Mouse (Mus musculus) spleen, postnatal 4 days (tissue): Measurements from ENCODE around the gene Ubac2.
"Not testable (repeated sequence)": the region's sequence is repeated elsewhere in the genome, so short reads cannot be mapped to it uniquely, and the experiment has no call there.

Experiments used
- DNase-seq, 2 experiments: peaks; one replicate each; pipeline ENCODE4 v3.0.0; 2022; ENCODE audit warnings: low spot score in 2 of 2

Gene Ubac2

DNA sequence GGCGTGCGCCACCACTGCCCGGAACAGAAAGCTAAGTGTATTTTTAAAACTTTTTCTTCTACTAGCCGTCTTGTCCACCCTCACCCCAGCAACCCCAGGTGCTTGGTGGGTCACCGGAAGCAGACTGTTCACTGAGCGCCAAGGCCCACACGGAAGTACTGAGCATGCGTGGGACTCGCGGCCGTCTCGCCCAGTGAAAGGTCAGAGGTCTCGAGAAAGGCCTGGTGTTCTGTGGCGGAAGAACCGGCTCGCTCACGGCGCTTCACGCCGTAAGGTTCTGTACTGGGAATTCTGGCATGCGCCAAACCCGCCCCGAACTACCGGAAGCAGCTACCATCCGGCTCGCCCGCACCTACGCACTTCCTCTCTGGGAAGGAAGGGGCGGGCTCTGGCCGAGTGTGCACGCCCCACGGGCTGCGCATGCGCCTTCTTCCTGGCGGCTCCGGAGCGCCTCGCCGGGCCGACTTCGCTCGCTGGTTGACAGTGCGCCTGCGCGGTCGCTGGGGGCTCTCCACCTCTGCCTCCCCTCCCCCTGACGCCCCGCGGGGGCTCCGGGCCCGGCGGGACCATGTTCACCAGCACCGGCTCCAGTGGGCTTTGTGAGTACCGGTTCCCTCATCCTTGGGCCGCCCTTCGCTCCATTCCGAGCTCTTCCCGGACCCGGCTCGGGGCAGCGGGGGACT lies at the start of gene Ubac2:
Gene Ubac2 (plus strand): TSS at position 445 of the 683 bp plus-strand sequence.
- peak; percentile 97 to 100 for DNase-seq

DNA sequence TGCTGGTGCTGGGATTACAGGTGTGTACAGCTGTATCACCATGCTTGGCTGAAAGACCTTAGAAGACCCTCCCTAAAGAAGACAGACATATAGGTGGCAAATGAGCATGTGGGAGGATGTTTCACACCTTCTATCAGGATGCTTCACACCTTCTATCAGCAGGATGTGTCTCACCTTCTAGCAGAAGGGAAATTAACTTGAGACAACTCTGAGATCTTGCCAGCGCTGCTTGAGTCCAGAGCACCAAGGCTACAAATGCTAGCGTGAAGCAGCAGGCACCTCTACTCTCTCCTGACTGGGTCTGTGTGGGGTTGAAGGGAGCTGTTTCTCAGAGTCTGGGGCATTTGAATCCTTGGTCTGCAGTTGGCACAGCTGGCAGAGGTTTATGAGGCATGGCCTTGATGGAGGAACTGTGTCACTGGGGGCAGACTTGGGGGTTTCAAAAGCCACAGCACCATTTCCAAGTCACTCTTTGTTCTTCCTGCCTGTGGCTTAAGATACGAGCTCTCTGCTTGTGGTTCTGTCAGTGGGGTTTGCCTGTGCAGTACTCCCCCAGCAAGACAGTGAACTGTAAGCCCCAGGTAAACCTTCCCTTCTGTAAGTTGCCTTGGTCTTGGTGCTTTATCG lies 48.5 kb upstream of the Ubac2 start:
- no peak for DNase-seq

DNA sequence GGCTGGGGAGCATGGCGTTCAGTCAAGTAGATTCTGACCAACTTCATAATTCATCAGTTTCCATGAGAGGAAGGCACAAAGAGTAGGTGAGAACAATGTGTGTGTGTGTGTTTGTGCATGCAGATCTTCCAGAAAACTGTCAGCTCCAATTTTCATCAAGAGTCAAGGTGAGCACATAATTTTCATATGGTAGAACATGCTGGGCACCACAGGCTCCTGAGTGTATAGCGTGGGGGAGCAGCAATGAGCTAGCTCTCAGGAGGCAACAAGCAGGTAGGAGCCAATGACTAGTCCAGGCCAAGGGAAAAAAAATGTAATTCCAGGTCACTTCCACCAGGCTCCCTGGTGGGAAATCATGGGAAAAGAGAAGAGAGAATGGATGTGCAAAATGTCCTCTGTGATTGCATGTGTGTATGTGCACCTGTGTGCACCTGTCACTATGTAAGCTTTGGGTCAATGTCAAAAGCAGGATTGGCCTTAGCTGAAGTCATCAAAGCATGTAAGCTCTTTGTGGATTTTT lies 45.4 kb upstream of the Ubac2 start:
- no peak for DNase-seq

DNA sequence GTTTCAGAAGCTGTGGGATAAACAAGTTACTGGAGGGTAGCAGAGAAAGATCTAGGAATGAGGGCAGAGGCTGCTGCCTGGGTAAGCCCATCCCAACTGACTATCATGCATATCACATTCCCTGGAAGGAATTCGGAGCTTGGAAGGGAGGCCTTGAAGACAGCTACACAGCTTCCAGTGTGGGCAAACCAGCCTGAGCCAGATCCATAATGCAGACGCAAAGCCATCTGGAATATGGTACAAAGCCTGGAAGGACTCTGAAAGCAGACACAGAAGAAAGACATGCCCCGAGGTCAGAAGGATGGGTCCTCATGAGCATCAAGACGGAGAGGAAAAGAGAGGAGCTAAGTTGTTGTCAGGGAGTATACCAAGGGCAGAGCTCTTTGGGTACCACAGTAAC lies 40.3 kb upstream of the Ubac2 start:
- DNase-seq, result no peak

DNA sequence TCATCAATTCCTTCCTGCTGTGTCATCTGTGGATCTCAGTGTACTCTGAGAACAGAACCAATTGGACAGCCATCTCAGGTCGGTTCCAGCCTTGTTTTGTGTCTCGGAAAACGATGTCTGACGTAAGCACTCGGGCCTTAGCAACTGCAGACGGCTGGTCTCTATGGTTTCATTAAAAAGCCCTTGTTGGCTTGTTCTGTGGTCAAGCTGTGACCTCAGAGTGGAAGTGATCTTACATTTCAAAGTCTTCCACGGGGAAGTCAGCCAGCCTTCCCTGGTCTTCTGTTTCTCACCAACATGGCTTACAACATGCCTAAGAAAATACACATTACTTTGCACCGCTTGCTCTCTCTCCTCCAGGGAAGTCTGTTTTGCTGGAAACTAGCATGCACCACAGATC lies 38.2 kb upstream of the Ubac2 start:
- DNase-seq, result no peak

DNA sequence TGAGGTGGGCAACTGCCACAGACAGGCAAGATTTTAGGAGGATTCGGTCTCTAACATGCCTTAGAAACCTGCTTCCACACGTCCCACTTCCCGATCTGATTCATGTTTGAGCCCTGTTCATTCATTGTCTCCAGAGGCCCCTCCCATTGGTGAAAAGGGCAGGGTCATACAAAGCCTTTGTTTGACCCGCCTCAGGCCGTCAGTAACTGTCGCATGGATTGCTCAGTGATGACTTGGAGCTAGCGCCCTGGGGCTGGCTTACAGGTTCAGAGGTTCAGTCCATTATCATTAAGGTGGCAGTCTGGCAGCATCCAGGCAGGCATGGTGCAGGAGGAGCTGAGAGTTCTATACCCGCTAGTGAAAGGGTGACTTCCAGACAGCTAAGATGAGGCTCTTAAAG lies 33.9 kb upstream of the Ubac2 start:
- DNase-seq, result no peak

DNA sequence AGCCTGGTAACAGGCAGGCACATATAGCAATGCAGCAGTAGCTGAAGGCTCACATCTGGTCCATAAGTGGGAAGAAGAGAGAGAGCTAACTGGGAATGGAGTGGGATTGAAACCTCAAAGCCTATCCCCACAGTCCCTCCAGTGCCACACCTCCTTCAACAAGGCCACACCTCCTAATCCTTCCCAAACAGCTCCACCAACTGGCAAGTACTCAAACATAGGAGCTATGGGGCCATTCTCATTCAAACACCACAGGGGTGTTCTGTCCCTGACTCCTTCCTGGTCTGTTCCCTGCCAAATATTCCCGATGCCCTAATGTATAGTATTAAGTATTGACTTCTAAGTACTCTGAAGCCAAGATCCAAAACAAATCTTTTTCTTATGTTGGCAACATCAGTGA lies 27.2 kb upstream of the Ubac2 start:
- no peak for DNase-seq

DNA sequence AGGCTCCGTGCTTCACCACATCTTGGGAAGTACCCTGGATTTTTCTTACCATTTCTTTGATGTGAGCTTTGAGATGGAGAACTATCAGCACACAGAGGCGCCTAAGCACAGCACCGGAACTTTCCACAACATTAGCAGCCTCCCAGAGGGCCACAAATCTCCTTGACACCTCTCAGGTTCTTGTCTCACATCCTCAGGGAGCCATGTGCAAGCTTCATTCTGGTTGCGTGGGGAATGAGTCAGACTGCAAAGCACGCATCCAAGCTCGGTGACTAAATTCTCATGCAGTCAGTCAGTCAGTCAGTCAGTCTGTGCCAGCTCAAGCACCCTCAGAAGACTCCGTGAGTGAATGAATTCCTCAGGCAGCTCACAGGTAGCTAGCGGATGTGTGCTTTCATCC lies 25.9 kb upstream of the Ubac2 start:
- DNase-seq, result no peak

- DNase-seq, result peak; percentile 74 to 88
These were observed 13.3 kb upstream of the Ubac2 start for GRCm38 (mm10) chr14:121865162-121865561.

GRCm38 (mm10) chr14:121866574-121866973 lies 11.8 kb upstream of the Ubac2 start:
- DNase-seq, result no peak

DNA sequence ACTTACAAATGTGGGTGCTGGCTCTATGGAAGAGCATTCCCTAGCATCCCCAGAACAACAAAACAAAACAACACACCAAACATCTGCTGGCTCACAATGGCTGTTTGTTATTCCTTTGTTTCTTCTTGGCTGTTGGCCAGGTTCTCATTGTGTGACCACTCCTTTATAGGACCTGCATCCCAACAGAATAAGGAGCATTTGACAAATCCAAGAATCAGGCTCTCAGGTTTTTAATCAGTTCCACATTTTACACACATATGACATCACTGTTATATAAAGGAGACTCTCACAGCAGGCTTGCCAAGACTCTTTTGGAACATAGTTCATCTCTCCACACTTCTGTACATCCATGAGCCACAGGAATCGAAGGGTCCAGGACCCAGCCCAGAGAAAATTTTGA lies 9.3 kb upstream of the Ubac2 start:
- no peak for DNase-seq

GRCm38 (mm10) chr14:121872760-121873159 lies 5.7 kb upstream of the Ubac2 start:
- no peak for DNase-seq

DNA sequence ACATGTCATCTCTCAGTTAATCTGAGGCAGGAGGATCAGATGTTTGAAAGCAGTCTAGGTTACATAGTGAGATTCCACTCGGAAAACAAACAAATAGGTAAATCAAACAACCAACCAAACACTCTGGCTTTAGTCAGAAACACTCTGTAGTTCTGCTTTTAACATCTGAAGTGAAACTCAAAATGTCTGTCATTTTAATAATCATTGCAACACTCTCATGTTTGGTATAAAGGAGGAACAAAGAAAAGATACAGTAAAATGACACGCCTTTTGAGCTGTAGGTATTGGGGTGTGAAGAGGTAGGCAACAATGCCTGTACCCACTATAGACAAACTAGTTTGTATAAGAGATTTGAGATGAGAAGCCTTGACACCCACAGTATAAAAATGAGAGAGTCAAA lies 5.2 kb upstream of the Ubac2 start:
- DNase-seq, result no peak

GRCm38 (mm10) chr14:121873646-121874045 lies 4.8 kb upstream of the Ubac2 start:
- no peak for DNase-seq

DNA sequence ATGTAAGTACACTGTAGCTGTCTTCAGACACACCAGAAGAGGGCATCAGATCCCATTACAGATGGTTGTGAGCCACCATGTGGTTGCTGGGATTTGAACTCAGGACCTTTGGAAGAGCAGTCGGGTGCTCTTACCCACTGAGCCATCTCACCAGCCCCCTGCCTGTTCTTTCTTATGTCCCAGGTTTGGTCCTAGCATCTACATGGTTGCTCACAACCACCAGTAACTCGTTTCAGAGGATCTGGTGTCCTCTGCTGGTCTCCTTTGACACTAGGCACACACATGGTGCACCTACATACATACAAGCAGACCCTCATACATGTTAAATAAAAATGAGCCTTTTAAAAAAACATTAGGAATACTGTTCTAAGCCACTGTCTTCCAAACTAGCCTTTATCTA lies 2.2 kb upstream of the Ubac2 start:
- DNase-seq, result not testable (repeated sequence)

DNA sequence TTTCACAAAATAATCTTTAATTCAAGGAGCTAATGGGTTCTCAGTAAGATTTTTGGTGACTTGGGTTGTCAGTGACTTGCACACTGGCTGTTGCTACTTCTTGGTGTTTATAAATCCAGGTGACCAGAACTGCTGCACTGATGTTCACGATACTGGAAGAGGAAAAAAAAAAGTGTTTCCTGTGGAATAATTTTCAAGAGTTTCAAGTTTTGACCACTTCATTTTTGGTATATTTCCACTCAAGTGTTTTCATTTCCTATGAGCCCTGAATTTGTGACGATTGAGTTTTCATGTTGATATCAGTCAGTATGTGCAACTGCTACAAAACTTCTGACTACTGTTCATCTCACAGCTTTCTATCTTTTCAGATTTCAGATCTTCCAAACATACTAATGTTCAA lies 1.6 kb upstream of the Ubac2 start:
- no peak for DNase-seq

GRCm38 (mm10) chr14:121877640-121878039 lies 780 bp upstream of the Ubac2 start:
- no peak for DNase-seq

- DNase-seq, result no peak
These were observed 413 bp downstream of the Ubac2 start for GRCm38 (mm10) chr14:121878859-121879206.

DNA sequence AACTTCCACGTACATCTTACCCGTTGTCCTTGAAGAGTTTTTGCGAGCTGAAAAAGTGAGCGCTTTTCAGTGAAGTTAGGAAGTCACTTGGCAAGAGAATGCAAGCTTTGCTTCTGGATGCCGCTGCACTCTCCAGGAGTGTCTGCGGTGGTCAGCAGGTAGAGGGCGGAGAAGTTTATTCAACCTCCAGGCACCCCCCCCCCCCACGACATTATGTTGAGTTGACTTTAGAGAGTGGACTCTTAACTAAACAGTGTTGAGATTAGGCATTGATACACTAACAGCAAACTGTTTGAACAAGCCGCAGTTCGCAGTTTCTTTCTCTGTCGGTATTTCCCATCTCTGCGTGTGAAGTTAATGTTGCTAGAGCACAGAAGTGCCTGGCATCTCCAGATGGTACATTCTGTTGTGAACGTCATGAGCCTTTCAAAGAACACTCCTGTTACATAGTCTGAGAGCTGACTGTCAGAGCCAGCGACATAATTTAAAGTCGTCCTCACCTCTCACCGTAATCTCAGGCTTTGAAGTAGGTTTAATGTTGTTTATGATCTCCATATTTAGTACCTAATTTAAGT lies 933 bp downstream of the Ubac2 start:
- no peak for DNase-seq

GRCm38 (mm10) chr14:121881211-121881610 lies 2.8 kb downstream of the Ubac2 start:
- no peak for DNase-seq

DNA sequence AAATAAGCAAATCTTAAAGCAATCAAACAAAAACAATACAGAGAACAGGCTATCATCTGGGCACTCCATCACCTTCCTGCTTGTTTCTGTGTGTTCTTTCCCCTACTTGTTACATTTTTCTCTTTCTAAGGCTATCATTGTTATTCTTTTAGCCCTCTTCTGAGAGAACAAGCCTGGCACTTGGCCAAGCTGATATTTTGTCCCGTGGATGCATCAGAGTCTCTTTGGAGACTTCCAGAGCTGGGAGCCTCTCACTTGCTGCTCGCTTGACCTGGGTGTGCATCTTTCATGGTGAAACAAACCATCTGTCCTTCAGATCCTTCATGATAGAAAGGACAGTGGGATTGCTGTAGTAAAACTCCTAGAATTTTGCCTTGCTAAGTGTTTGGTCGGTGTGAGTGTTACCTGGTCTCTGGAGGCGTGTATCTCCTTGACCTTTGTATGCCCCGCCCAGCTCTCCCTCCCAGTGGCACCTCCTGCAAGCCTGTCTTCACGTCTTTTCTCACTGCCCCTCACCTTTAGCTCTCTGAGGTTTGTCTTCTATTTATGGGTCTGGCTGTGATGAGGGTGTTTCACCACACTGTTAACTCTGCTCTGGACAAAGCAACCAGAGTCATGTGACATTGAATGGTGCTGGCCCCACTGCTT lies 5.9 kb downstream of the Ubac2 start:
- DNase-seq, result no peak

- DNase-seq, result no peak
These were observed 15.3 kb downstream of the Ubac2 start for GRCm38 (mm10) chr14:121893747-121894146.
